Mouse (Mus musculus) forebrain, embryonic 12.5 days (tissue): Measurements from ENCODE around the gene Accsl. TPM values are rescaled to one million over a fixed set of nuclear protein-coding genes. Genes with fewer than 3 reads are reported as not detected.

Experiments
- ATAC-seq: fragments of 200-750 bp; cut with Nextera tagmentation; 2 replicates; pipeline ENCODE4 v1.8.0; 2017; ENCODE audit warnings: moderate TSS enrichment; ENCODE audit not compliant: low FRiP score
- H3K27ac ChIP-seq: fragments of 300-500 bp; sonication (generic); 2 replicates; pipeline ENCODE4 v1.5.1; 2016; ENCODE audit warnings: mild to moderate bottlenecking
- H3K27me3 ChIP-seq: fragments of 300-500 bp; sonication (generic); 2 replicates; pipeline ENCODE4 v1.6.1; 2016; ENCODE audit warnings: mild to moderate bottlenecking
- H3K36me3 ChIP-seq: fragments of 300-500 bp; sonication (generic); replicated peaks from 2 replicates; pipeline ENCODE4 v1.6.1; 2016; ENCODE audit warnings: mild to moderate bottlenecking
- H3K4me1 ChIP-seq: fragments of 300-500 bp; sonication (generic); 2 replicates; pipeline ENCODE4 v1.6.1; 2016
- H3K4me2 ChIP-seq: fragments of 300-500 bp; sonication (generic); 2 replicates; pipeline ENCODE4 v1.6.1; 2016; ENCODE audit warnings: mild to moderate bottlenecking, moderate library complexity
- H3K4me3 ChIP-seq: fragments of 300-500 bp; sonication (generic); replicated peaks from 2 replicates; pipeline ENCODE4 v1.5.1; 2016; ENCODE audit warnings: mild to moderate bottlenecking
- H3K9ac ChIP-seq: fragments of 300-500 bp; sonication (generic); 2 replicates; pipeline ENCODE4 v1.6.1; 2016; ENCODE audit warnings: mild to moderate bottlenecking
- H3K9me3 ChIP-seq: fragments of 300-500 bp; sonication (generic); 2 replicates; pipeline ENCODE4 v1.6.1; 2016
- WGBS: fragments of 180-500 bp; shearing (Covaris S2); methylation state at CpG from one replicate; pipeline ENCODE4 v1.1.7; 2016; 5-methylcytosine and 5-hydroxymethylcytosine counted together
- polyA plus RNA-seq: library from polyadenylated mRNA; unstranded; fragments of >200 nt; fragmentation: Nextera tagmentation; extraction: Ambion mirVana; gene quantifications from 2 replicates; pipeline ENCODE4 v1.2.1, GENCODE M21; 2016

The Accsl gene
- polyA plus RNA-seq, 1 experiment from 2014 or later: 0.31 TPM

- H3K4me3 ChIP-seq: no peak overlapping the region
- H3K9me3 ChIP-seq: no peaks in the 10 kb centered on the region
- no peak overlapping the region for H3K4me2 ChIP-seq
- no peak overlapping the region for H3K9ac ChIP-seq
- H3K4me1 ChIP-seq: peaks cover 14% of the 10 kb centered on the region
- ATAC-seq: no peak
- no peak overlapping the region for H3K27ac ChIP-seq
- H3K27me3 ChIP-seq: no peaks in the 10 kb centered on the region
- 50% methylated on average over 7 of the region's 7 CpGs for WGBS
- no peaks in the 10 kb centered on the region for H3K36me3 ChIP-seq
These were observed 3.3 kb upstream of the Accsl start for GRCm38 (mm10) chr2:93872257-93872656.

- Histone ChIP-seq H3K4me2 (no peak overlapping the region), H3K9me3 (no peaks in the 10 kb centered on the region), H3K27me3 (no peaks in the 10 kb centered on the region), H3K27ac (no peak overlapping the region), H3K4me1 (peaks cover 14% of the 10 kb centered on the region), H3K9ac (no peak overlapping the region), H3K36me3 (no peaks in the 10 kb centered on the region), H3K4me3 (no peak overlapping the region)
- 94% methylated on average over 4 of the region's 4 CpGs for WGBS
- ATAC-seq: no peak
These were observed 2.5 kb upstream of the Accsl start for GRCm38 (mm10) chr2:93871411-93871925.

GRCm38 (mm10) chr2:93870842-93871241 is 1.9 kb upstream of the Accsl start:
- no peaks in the 10 kb centered on the region for H3K27me3 ChIP-seq
- no peak overlapping the region for H3K4me3 ChIP-seq
- no peak overlapping the region for H3K27ac ChIP-seq
- H3K4me1 ChIP-seq: peaks cover 14% of the 10 kb centered on the region
- no peaks in the 10 kb centered on the region for H3K9me3 ChIP-seq
- 41% methylated on average over 4 of the region's 4 CpGs for WGBS
- no peak overlapping the region for H3K9ac ChIP-seq
- H3K4me2 ChIP-seq: no peak overlapping the region
- peak; percentile 60 for ATAC-seq
- H3K36me3 ChIP-seq: no peaks in the 10 kb centered on the region

GRCm38 (mm10) chr2:93868566-93868965 is 391 bp downstream of the Accsl start:
- H3K9me3 ChIP-seq: no peaks in the 10 kb centered on the region
- no peak overlapping the region for H3K4me3 ChIP-seq
- H3K4me2 ChIP-seq: no peak overlapping the region
- H3K4me1 ChIP-seq: peaks cover 6% of the 10 kb centered on the region
- ATAC-seq: no peak
- H3K27ac ChIP-seq: no peak overlapping the region
- WGBS: 86% methylated on average over 11 of the region's 11 CpGs
- no peak overlapping the region for H3K9ac ChIP-seq
- H3K27me3 ChIP-seq: no peaks in the 10 kb centered on the region
- H3K36me3 ChIP-seq: no peaks in the 10 kb centered on the region

GRCm38 (mm10) chr2:93863229-93863628 is 5.7 kb downstream of the Accsl start:
- Histone ChIP-seq H3K36me3 (no peaks in the 10 kb centered on the region), H3K4me3 (no peak overlapping the region), H3K27me3 (no peaks in the 10 kb centered on the region), H3K9me3 (no peaks in the 10 kb centered on the region), H3K27ac (no peak overlapping the region), H3K4me1 (no peaks in the 10 kb centered on the region), H3K9ac (no peak overlapping the region), H3K4me2 (no peak overlapping the region)
- no peak for ATAC-seq
- 55% methylated on average over 4 of the region's 4 CpGs for WGBS

- Histone ChIP-seq H3K27me3 (no peaks in the 10 kb centered on the region), H3K9me3 (no peaks in the 10 kb centered on the region), H3K9ac (no peak overlapping the region), H3K4me3 (no peak overlapping the region), H3K27ac (no peak overlapping the region), H3K4me1 (no peaks in the 10 kb centered on the region), H3K4me2 (no peak overlapping the region), H3K36me3 (no peaks in the 10 kb centered on the region)
- 74% methylated on average over 12 of the region's 12 CpGs for WGBS
- no peak for ATAC-seq
These were observed 10.1 kb downstream of the Accsl start for GRCm38 (mm10) chr2:93858845-93859244.

GRCm38 (mm10) chr2:93851303-93851702 is 17.7 kb downstream of the Accsl start:
- no peaks in the 10 kb centered on the region for H3K36me3 ChIP-seq
- ATAC-seq: no peak
- peaks cover 14% of the 10 kb centered on the region for H3K4me1 ChIP-seq
- no peak overlapping the region for H3K4me2 ChIP-seq
- H3K27me3 ChIP-seq: peaks cover 11% of the 10 kb centered on the region; the same call in 1 of the 2 replicates
- H3K27ac ChIP-seq: no peak overlapping the region
- H3K4me3 ChIP-seq: no peak overlapping the region
- no peak overlapping the region for H3K9ac ChIP-seq
- no peaks in the 10 kb centered on the region for H3K9me3 ChIP-seq
- 97% methylated on average over 1 of the region's 1 CpGs for WGBS

GRCm38 (mm10) chr2:93850317-93850944 is 18.5 kb downstream of the Accsl start:
- Histone ChIP-seq H3K4me1 (peaks cover 14% of the 10 kb centered on the region), H3K27ac (no peak overlapping the region), H3K36me3 (peaks cover 7% of the 10 kb centered on the region), H3K4me3 (peak overlapping the region; percentile 70), H3K4me2 (peak overlapping the region; percentile 63), H3K9me3 (no peaks in the 10 kb centered on the region), H3K27me3 (peaks cover 11% of the 10 kb centered on the region; the same call in 1 of the 2 replicates), H3K9ac (no peak overlapping the region)
- ATAC-seq: no peak
- WGBS: 55% methylated on average over 13 of the region's 13 CpGs

GRCm38 (mm10) chr2:93849505-93850089 is 19.4 kb downstream of the Accsl start, which contains the start of gene Accs:
Gene Accs, minus strand, starts transcription at chr2:93849943.
- Histone ChIP-seq H3K4me2 (peak within 1 kb of the TSS; percentile 63), H3K4me1 (peaks cover 14% of the 10 kb centered on the region), H3K9ac (peak within 1 kb of the TSS; percentile 82), H3K27me3 (peaks cover 11% of the 10 kb centered on the region; the same call in 1 of the 2 replicates), H3K27ac (peak within 1 kb of the TSS; percentile 81), H3K36me3 (peaks cover 14% of the 10 kb centered on the region), H3K4me3 (peak within 1 kb of the TSS; percentile 70), H3K9me3 (no peaks in the 10 kb centered on the region)
- under 1% methylated on average over 28 of the region's 28 CpGs for WGBS
- ATAC-seq: peak; percentile 88

GRCm38 (mm10) chr2:93841349-93841748 is 27.6 kb downstream of the Accsl start:
- Histone ChIP-seq H3K4me3 (no peak overlapping the region), H3K27me3 (no peaks in the 10 kb centered on the region), H3K27ac (no peak overlapping the region), H3K4me1 (no peaks in the 10 kb centered on the region), H3K4me2 (no peak overlapping the region), H3K36me3 (peaks cover 85% of the 10 kb centered on the region), H3K9ac (no peak overlapping the region), H3K9me3 (no peaks in the 10 kb centered on the region)
- ATAC-seq: no peak
- 93% methylated on average over 3 of the region's 3 CpGs for WGBS

- H3K4me2 ChIP-seq: no peak overlapping the region
These were observed 28.8 kb downstream of the Accsl start for GRCm38 (mm10) chr2:93840109-93840508.

GRCm38 (mm10) chr2:93838931-93839330 is 30.0 kb downstream of the Accsl start:
- no peak overlapping the region for H3K9ac ChIP-seq
- H3K4me1 ChIP-seq: no peaks in the 10 kb centered on the region
- no peak overlapping the region for H3K4me2 ChIP-seq
- H3K9me3 ChIP-seq: no peaks in the 10 kb centered on the region
- no peak overlapping the region for H3K27ac ChIP-seq
- no peak for ATAC-seq
- H3K4me3 ChIP-seq: no peak overlapping the region
- H3K27me3 ChIP-seq: no peaks in the 10 kb centered on the region
- peaks cover 80% of the 10 kb centered on the region for H3K36me3 ChIP-seq
- WGBS: 93% methylated on average over 4 of the region's 4 CpGs

More at GRCm38 (mm10) chr2:93840109-93840508, 28.8 kb downstream of the Accsl start:
- no peak for ATAC-seq
- Histone ChIP-seq H3K9ac (no peak overlapping the region), H3K9me3 (no peaks in the 10 kb centered on the region), H3K4me1 (no peaks in the 10 kb centered on the region), H3K27me3 (no peaks in the 10 kb centered on the region), H3K36me3 (peaks cover 87% of the 10 kb centered on the region), H3K27ac (no peak overlapping the region), H3K4me3 (no peak overlapping the region)
- 80% methylated on average over 6 of the region's 6 CpGs for WGBS
